Mouse (Mus musculus) layer of hippocampus, adult 9-10 months (tissue): ENCODE data around the gene Ube2d1.

Source experiments
- DNase-seq: peaks from one replicate; pipeline ENCODE4 v3.0.0; 2022; ENCODE audit warnings: low spot score

Ube2d1 gene

GRCm38 (mm10) chr10:71222639-71223038 is 62.4 kb downstream of the Ube2d1 start:
- DNase-seq, result no peak

DNA sequence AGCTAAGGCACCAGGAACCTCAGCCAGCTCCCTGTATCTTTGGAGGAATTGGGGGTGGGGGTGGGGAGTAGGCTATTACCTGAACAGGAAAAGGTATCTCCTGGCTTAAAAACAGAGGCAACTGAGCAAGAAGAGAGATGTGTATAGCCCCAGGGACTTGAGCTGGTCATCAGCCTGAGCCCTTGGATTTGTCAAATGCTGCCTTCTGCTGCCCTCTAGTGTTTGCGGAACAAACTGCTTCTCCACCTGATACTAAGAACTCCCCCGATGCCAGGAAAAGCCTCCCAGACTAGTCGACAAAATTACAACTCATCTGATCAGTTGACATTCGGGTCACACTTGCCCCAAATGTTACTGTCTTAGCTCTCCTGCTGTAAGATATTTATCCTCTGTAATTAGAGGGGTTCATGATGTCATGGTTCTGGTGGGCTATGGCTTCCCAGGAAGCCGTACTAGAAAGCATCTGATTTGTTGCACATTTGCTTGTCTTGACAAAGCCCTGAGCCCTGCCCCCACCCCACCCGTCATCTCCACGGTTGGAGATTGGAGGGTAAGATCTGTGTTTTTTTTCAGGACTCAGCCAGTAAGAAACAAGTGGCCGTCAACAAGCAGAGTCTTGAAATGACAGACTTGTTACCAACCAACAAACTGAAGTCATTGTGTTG is 66.7 kb downstream of the Ube2d1 start:
- peak; percentile 82 for DNase-seq

- no peak for DNase-seq
Observed at GRCm38 (mm10) chr10:71215996-71216395, 69.1 kb downstream of the Ube2d1 start.
